Comparison of ENCODE assay signal across 8 mouse cellular contexts in the genomic region with DNA sequence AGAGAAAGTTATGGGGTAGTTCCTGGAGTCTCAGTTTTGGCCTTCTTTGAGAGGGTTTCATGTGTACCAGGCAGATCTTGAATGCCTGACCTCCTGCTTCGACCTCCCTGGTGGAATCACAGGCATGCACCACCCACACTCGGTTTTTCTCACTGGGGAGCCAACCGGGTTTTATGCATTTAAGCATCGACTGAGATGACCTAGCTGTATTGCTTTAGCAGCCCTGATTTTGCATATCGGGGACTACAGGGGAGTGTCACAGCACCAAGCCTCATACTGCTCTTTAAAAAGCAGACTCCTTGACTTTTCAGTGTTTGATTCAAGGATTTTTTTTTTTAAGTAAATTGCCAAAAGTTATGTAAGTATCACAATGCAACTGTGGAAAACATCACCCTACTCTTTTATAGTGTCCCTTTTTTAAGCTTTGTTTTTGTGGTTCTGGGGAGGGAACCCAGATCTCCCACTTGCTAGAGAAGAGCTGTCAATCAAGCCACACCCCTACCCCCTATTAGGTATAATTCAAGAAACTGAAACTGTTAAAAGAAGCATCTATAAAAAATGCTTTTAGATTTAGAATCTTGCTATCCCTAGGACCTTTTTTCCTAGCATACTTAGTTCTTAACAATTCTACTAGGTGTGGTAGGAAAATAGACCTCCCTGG. TPM values are rescaled to one million over a fixed set of nuclear protein-coding genes. Genes with fewer than 3 reads are reported as not detected.
DNase-seq lines count a peak whose midpoint lies in the region; ATAC-seq lines count a peak whose summit lies in the region.

No protein-coding gene starts in this region.

- H3K36me3 ChIP-seq in liver, embryonic 15.5 days (replicated peaks), result peaks cover 14% of the 10 kb centered on the region; the same call in 1 of the 2 replicates

- 2% methylated on average over 5 of the region's 5 CpGs for WGBS in liver, embryonic 15.5 days (ENCODE audit: insufficient replicate concordance)

- H3K9me3 ChIP-seq in liver, embryonic 15.5 days (replicated peaks), result no peaks in the 10 kb centered on the region

- H3K4me3 ChIP-seq in liver, embryonic 15.5 days (replicated peaks), result peak overlapping the region; percentile 84

- ATAC-seq in liver, embryonic 15.5 days (ENCODE audit: insufficient read depth), result no peak

- H3K27ac ChIP-seq in liver, embryonic 15.5 days (replicated peaks), result peak overlapping the region; percentile 98

- H3K9ac ChIP-seq in liver, embryonic 15.5 days, result peak overlapping the region; percentile 98

- H3K27me3 ChIP-seq in liver, embryonic 15.5 days, result no peaks in the 10 kb centered on the region

- peaks cover 47% of the 10 kb centered on the region for H3K4me1 ChIP-seq in liver, embryonic 15.5 days (replicated peaks)

- DNase-seq in adrenal gland, adult (ENCODE audit: inconsistent age in 2 of 2, low spot score in 1 of 2), result peak; percentile 34 to 75
- DNase-seq in adrenal gland, adult 18-20 months (ENCODE audit: low spot score in 2 of 2), result no peak
- DNase-seq in spleen, postnatal 36 days (ENCODE audit: low spot score in 2 of 2), result peak; percentile 14 to 19
- no peak for DNase-seq in spleen, postnatal 14 days (ENCODE audit: low spot score in 2 of 2)
- DNase-seq in heart, postnatal 10 days, result peak; percentile 24
- DNase-seq in right cerebral cortex, postnatal 14 days, result no peak
- DNase-seq in layer of hippocampus, postnatal 36 days, result no peak

- H3K4me2 ChIP-seq in liver, embryonic 15.5 days, result peak overlapping the region; percentile 78

- intact Hi-C loops in heart, postnatal 10 days (cut with DNase I), result no loop called here

RNA-seq across cellular contexts. Expression of a gene that starts 5.2 kb away (rescaled TPM):
- 100 to 1,000 TPM in 1 of 2 experiments, 10 to 100 TPM in 1; 94.9 to 101 TPM for total RNA-seq in adrenal gland, adult 18-20 months (2021)
- total RNA-seq in heart, postnatal 10 days (2021), result 100 to 1,000 TPM in 1 of 2 experiments, 10 to 100 TPM in 1; 87.6 to 102 TPM
- 41.3 and 41.6 TPM in 2 replicates for polyA plus RNA-seq in liver, embryonic 15.5 days (2015; fragmentation: Nextera tagmentation; extraction: Ambion mirVana)
- 10 to 100 TPM; 84.8 to 85.5 TPM for total RNA-seq in layer of hippocampus, postnatal 36 days (2021)

Comparison
In these comparisons a context has a peak if more than half of its experiments do, and no peak if none do; other contexts are left out.
1. DNase-seq: peak in adrenal gland, adult (2 of 2), spleen, postnatal 36 days (2 of 2) and heart, postnatal 10 days (2 of 2); none in adrenal gland, adult 18-20 months (0 of 2), spleen, postnatal 14 days (0 of 2), right cerebral cortex, postnatal 14 days (single experiment) and layer of hippocampus, postnatal 36 days (0 of 2).